Mouse (Mus musculus) urinary bladder, postnatal 4 days (tissue): Measurements from ENCODE around the gene Nphs2.

Experiments
- DNase-seq, 2 experiments: peaks; one replicate each; pipeline ENCODE4 v3.0.0; 2021 to 2022; ENCODE audit warnings: low spot score in 2 of 2

The Nphs2 gene

GRCm38 (mm10) chr1:156365740-156366139, 55.2 kb downstream of the Nphs2 start, which contains the start of gene Gm2000:
Gm2000 (plus strand) TSS chr1:156366040.
- no peak for DNase-seq
